Mouse (Mus musculus) intestine, embryonic 14.5 days (tissue): ENCODE data around the gene Dok4. TPM values are rescaled to one million over a fixed set of nuclear protein-coding genes. Genes with fewer than 3 reads are reported as not detected.

Experiments used
- ATAC-seq: fragments of 200-750 bp; cut with Nextera tagmentation; replicated peaks from 2 replicates; pipeline ENCODE4 v1.8.0; 2017; ENCODE audit warnings: low read depth, moderate number of reproducible peaks, moderate TSS enrichment, moderate library complexity; ENCODE audit not compliant: low FRiP score, low TSS enrichment
- DNase-seq: peaks from one replicate; pipeline ENCODE4 v3.0.0-alpha.2; 2018; ENCODE audit warnings: low spot score
- H3K27ac ChIP-seq: fragments of 300-500 bp; sonication (generic); 2 replicates; pipeline ENCODE4 v1.5.1; 2014; ENCODE audit warnings: low read depth, mild to moderate bottlenecking, control low read depth
- H3K27me3 ChIP-seq: fragments of 300-500 bp; sonication (generic); replicated peaks from 2 replicates; pipeline ENCODE4 v1.6.1; 2014; ENCODE audit warnings: low read length, control low read depth; ENCODE audit not compliant: control insufficient read depth, insufficient read depth
- H3K36me3 ChIP-seq: fragments of 300-500 bp; sonication (generic); 2 replicates; pipeline ENCODE4 v1.6.1; 2014; ENCODE audit warnings: low read length, control low read depth; ENCODE audit not compliant: control insufficient read depth, insufficient read depth
- H3K4me1 ChIP-seq: fragments of 300-500 bp; sonication (generic); replicated peaks from 2 replicates; pipeline ENCODE4 v1.6.1; 2014; ENCODE audit warnings: low read length, control low read depth, mixed read lengths; ENCODE audit not compliant: control insufficient read depth, insufficient read depth
- H3K4me2 ChIP-seq: fragments of 300-500 bp; sonication (generic); 2 replicates; pipeline ENCODE4 v1.6.1; 2014; ENCODE audit warnings: low read length
- H3K4me3 ChIP-seq: fragments of 300-500 bp; sonication (generic); 2 replicates; pipeline ENCODE4 v1.5.1; 2014; ENCODE audit warnings: low read depth, low read length, control low read depth, mixed read lengths
- H3K9ac ChIP-seq: fragments of 300-500 bp; sonication (generic); 2 replicates; pipeline ENCODE4 v1.6.1; 2014; ENCODE audit warnings: mild to moderate bottlenecking, low read length
- H3K9me3 ChIP-seq: fragments of 300-500 bp; sonication (generic); 2 replicates; pipeline ENCODE4 v1.6.1; 2016; ENCODE audit warnings: low read length, control low read depth; ENCODE audit not compliant: control insufficient read depth
- WGBS: fragments of 180-500 bp; shearing (Covaris S2); extraction: QIAGEN DNeasy Blood & Tissue Kit; methylation state at CpG from one replicate; pipeline ENCODE4 v1.1.7; 2014; 5-methylcytosine and 5-hydroxymethylcytosine counted together
- polyA plus RNA-seq: library from polyadenylated mRNA; unstranded; fragments of >200 nt; fragmentation: Nextera tagmentation; extraction: Ambion mirVana; gene quantifications from 2 replicates; pipeline ENCODE4 v1.2.1, GENCODE M21; 2014

Gene Dok4
- polyA plus RNA-seq, 1 experiment from 2014 or later: 27.7 TPM

DNA sequence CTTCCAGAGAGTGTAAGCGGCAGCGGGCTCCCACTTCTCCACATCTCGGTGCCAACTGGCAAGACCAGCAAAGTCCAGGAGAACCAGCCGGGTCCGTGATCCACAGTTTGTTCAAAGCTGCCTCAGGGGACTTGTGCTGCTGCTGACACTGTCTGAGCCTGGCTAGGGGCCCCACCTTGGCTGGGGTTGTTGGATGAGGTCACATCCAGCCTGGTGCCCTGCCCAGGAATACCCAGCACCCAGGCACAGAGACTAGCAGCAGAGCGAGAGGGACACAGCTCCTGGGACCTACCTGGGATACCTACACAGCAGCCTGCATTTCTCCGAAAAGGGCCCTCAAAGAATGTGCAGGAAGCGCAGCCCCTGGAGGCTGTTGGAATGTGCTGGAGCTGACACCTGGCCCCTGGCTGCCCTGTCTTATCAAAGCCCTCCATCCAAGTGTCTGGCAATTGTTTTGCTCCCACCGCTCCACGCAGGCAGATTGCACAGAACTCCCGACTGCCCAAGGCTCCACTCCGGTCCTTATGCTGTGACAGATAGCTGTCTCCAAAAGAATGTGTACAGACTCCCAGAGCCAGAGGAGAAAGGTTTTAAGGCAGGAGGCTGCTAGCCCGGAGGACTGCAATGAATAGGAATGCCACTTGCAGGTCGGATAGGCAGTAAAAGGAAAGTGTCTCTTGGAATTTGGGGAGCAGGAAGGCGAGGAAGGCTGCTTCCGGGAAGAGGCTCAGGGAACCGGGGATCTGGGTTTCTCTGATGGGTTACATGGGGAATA lies 847 bp downstream of the Dok4 start:
- peaks cover 39% of the 10 kb centered on the region for H3K4me1 ChIP-seq
- ATAC-seq: no peak
- peak; percentile 73 for DNase-seq
- H3K9ac ChIP-seq: peak overlapping the region; percentile 56
- 0 out of 2 replicates have a peak, but pooled peaks cover 4% of the 10 kb centered on the region for H3K27me3 ChIP-seq
- no peaks in the 10 kb centered on the region for H3K36me3 ChIP-seq
- H3K4me3 ChIP-seq: peak overlapping the region; percentile 61
- WGBS: 15% methylated on average over 17 of the region's 17 CpGs
- no peak overlapping the region for H3K27ac ChIP-seq
- H3K9me3 ChIP-seq: no peaks in the 10 kb centered on the region
- H3K4me2 ChIP-seq: peak overlapping the region; percentile 91

DNA sequence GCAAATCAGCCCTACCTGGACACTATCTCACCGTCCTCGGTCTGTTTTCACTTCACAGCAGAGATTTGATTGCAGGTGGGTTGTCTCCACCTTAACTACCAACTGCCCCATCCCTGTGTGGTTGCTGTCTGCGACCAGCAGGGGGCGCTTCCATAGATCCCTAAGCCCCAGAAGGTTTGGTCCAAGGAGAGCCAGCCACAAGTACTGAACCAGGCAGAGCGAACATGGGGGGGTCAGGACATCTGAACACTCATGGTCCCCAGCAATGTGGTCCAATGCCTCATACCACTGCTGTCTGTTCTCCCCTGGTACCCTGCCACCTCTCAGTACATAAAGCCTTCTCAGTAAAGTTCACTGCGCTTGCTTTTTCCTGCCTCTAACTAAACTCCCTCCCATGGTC lies 1.8 kb downstream of the Dok4 start:
- DNase-seq (peak; percentile 86), ATAC-seq (no peak)
- no peak overlapping the region for H3K27ac ChIP-seq
- H3K27me3 ChIP-seq: 0 out of 2 replicates have a peak, but pooled peaks cover 4% of the 10 kb centered on the region
- H3K4me1 ChIP-seq: peaks cover 43% of the 10 kb centered on the region
- H3K36me3 ChIP-seq: no peaks in the 10 kb centered on the region
- no peaks in the 10 kb centered on the region for H3K9me3 ChIP-seq
- H3K4me2 ChIP-seq: peak overlapping the region; percentile 91
- WGBS: 11% methylated on average over 6 of the region's 6 CpGs
- peak overlapping the region; percentile 56; the same call in 1 of the 2 replicates for H3K9ac ChIP-seq
- peak overlapping the region; percentile 61 for H3K4me3 ChIP-seq

DNA sequence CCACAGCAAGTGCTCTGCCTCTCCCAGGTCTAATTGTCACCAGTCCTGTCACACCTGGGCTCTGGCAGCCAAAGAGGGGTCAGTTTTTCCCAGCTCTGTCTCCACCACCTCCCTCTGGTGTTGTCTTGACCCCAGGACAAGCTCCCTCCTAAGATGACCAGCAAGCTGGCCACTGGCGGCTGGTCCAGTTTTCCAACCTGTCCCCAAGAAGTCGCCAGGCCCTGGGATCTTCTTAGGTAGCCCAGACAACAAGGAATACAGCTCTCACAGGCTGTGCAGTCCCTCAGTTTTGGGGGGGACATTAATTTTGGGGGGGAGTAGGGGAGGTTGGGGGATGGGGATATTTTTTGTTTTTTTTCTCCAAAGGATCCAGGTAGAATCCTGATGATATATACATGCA lies 3.6 kb downstream of the Dok4 start:
- H3K4me2 ChIP-seq: peak overlapping the region; percentile 80
- peaks cover 45% of the 10 kb centered on the region for H3K4me1 ChIP-seq
- 0 out of 2 replicates have a peak, but pooled peaks cover 4% of the 10 kb centered on the region for H3K27me3 ChIP-seq
- H3K9ac ChIP-seq: no peak overlapping the region
- WGBS: 72% methylated on average over 2 of the region's 2 CpGs
- H3K9me3 ChIP-seq: no peaks in the 10 kb centered on the region
- H3K27ac ChIP-seq: peak overlapping the region; percentile 80; the same call in 1 of the 2 replicates
- no peaks in the 10 kb centered on the region for H3K36me3 ChIP-seq
- ATAC-seq (no peak), DNase-seq (no peak)
- H3K4me3 ChIP-seq: no peak overlapping the region

DNA sequence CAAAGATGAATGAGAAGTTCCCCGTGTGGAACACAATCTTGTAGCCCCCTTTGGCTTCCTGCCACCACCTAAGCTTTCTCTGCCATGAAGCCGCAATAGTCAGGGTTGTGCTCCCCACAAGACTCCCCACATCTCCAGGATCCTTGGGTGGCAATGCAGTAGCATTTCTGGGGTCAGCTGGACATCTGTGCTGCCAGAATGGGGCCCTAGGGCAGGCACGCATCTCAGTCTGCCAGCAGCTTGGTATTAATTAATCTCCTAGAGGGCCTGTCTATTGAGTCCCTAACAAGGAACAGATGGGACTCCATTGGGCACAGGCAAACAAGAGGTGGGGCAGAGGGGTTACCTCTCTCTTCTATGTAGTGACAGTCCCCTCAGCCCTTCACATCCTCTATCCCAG lies 4.0 kb downstream of the Dok4 start:
- Histone ChIP-seq H3K27ac (peak overlapping the region; percentile 80), H3K9ac (0 out of 2 replicates have a peak overlapping the region, but pooled peaks have one; percentile 10)

DNA sequence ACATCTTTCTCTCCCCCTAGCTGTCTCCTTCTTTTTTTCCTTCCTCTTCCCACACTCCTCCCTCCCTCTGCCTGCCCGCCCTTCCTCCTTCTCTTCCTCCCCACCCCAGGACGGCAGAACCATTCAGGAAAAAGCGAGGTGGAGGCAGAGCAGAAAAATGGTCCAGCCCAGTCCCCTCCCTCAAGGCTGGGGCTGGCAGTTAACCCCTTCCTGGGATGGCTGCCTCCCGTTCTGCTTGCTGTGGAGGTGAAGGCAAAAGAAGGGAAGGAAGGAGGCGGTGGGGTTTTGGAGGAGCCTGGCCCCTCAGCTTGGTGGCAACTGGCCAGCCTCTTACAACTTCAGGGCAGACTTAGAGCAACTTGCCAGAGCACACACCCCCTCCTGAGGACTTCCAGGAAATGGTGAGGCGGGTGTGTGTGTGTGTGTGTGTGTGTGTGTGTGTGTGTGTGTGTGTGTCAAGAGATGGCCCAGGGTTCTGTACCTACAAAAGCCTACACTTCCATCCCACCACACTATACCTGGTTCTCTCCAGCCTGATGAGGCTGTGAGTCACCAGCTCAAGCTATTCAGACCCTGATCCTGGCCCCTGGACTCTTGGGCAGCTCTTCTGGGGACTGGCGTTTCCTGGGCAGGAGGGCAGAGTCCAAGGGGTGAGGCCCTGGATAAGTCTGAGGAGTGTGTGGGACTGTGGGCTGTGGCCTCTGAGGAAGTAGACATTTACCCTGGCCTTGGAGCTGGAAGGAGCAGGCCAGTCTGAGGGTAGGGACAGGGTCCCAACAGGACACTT lies 4.8 kb downstream of the Dok4 start:
- WGBS: 3% methylated on average over 7 of the region's 7 CpGs
- H3K27ac ChIP-seq: peak overlapping the region; percentile 80
- no peaks in the 10 kb centered on the region for H3K9me3 ChIP-seq
- DNase-seq (peak; percentile 81), ATAC-seq (peak; percentile 77)
- H3K4me1 ChIP-seq: peaks cover 39% of the 10 kb centered on the region
- 0 out of 2 replicates have a peak, but pooled peaks cover 4% of the 10 kb centered on the region for H3K27me3 ChIP-seq
- peak overlapping the region; percentile 41 for H3K9ac ChIP-seq
- peaks cover 9% of the 10 kb centered on the region for H3K36me3 ChIP-seq
- peak overlapping the region; percentile 47 for H3K4me3 ChIP-seq
- H3K4me2 ChIP-seq: peak overlapping the region; percentile 80

More for the DNA sequence above, 4.0 kb downstream of the Dok4 start:
- Histone ChIP-seq H3K27me3 (0 out of 2 replicates have a peak, but pooled peaks cover 4% of the 10 kb centered on the region), H3K4me1 (peaks cover 45% of the 10 kb centered on the region), H3K36me3 (peaks cover under 1% of the 10 kb centered on the region; the same call in 1 of the 2 replicates), H3K4me3 (0 out of 2 replicates have a peak overlapping the region, but pooled peaks have one; percentile 47), H3K4me2 (peak overlapping the region; percentile 80), H3K9me3 (no peaks in the 10 kb centered on the region)
- ATAC-seq (no peak), DNase-seq (no peak)
- 51% methylated on average over 3 of the region's 3 CpGs for WGBS

DNA sequence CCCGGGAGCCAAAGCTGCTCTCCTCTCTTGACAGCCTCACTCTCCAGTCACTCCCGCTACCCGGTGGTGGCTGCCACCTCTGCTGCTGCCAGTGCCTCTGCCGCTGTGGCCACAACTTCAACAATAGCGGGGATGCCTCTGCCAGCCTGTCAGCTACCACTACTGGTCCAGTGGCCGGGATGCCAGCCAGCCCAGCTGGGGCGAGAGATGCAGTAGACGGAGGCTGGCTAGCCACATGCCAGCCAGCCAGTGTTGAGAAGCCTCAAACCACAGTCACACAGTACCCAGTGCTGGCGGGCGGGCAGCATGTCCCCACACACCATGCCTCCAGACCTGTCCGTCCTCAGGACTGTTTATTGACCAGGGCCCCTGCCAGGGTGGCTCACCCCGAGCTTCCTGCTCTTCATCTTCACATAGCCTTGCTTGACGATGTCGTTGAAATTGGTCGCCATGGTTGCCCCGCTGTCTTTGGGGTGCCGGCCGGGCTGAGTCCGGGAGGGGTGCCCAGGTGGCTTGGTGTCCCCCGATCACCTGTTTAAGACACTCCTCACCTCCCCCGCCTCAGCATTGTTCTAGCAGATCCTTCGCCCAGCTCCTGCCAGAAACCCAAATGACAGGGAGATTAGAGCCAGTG lies 5.5 kb downstream of the Dok4 start:
- Histone ChIP-seq H3K36me3 (peaks cover 16% of the 10 kb centered on the region), H3K4me2 (peak overlapping the region; percentile 80), H3K9me3 (no peaks in the 10 kb centered on the region), H3K27ac (no peak overlapping the region), H3K4me3 (peak overlapping the region; percentile 47), H3K9ac (peak overlapping the region; percentile 41), H3K27me3 (0 out of 2 replicates have a peak, but pooled peaks cover 4% of the 10 kb centered on the region), H3K4me1 (peaks cover 38% of the 10 kb centered on the region)
- ATAC-seq (peak; percentile 4; the same call in 1 of the 2 replicates), DNase-seq (peak; percentile 69)
- 12% methylated on average over 22 of the region's 22 CpGs for WGBS

DNA sequence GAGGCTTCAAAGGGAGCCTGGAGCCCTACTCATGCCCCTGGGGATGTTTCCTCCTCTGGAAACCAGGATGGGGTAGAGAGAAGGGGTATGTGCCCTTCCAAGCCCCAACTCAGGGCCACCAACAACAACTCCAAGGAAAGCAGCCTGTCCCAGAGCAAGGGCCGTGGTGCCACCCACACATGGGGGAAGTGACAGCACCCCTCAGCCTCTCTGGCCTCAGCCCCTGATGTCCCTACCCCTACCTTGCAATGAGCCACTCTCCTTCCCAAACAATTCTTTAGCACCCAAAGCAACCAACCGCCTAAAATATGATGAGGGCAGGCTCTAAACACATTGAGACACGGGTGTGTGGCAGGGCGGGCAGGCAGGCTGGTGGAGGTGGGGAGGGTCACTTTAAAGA lies 6.1 kb downstream of the Dok4 start:
- H3K4me1 ChIP-seq: peaks cover 32% of the 10 kb centered on the region
- no peak overlapping the region for H3K27ac ChIP-seq
- peak overlapping the region; percentile 80 for H3K4me2 ChIP-seq
- peak overlapping the region; percentile 47; the same call in 1 of the 2 replicates for H3K4me3 ChIP-seq
- 0 out of 2 replicates have a peak, but pooled peaks cover 2% of the 10 kb centered on the region for H3K27me3 ChIP-seq
- no peaks in the 10 kb centered on the region for H3K9me3 ChIP-seq
- ATAC-seq (no peak), DNase-seq (no peak)
- no peak overlapping the region for H3K9ac ChIP-seq
- H3K36me3 ChIP-seq: peaks cover 22% of the 10 kb centered on the region
- 54% methylated on average over 4 of the region's 4 CpGs for WGBS

DNA sequence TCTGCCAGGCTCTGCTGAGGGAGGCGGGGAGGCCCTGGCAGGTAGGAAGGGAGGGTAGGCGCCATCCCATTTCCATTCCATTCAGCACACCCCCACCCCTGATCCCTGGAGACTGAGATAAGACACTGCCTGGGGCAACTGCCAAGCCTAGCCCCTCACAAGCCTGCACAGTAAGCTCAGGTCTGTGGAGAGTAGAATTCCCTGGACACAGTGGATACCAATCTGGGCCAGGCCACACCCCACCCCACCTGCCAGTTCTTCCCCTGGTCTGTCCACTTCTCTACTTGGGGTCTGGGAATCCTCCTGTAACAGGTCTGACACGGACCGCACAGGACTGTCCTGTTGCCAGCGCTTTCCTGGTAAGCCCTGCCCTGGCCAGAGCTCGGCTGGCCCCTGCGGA lies 7.0 kb downstream of the Dok4 start:
- H3K4me3 ChIP-seq: no peak overlapping the region
- H3K27ac ChIP-seq: no peak overlapping the region
- WGBS: 70% methylated on average over 7 of the region's 7 CpGs
- H3K27me3 ChIP-seq: no peaks in the 10 kb centered on the region
- H3K36me3 ChIP-seq: peaks cover 30% of the 10 kb centered on the region
- no peak overlapping the region for H3K9ac ChIP-seq
- DNase-seq: no peak
- H3K9me3 ChIP-seq: no peaks in the 10 kb centered on the region
- H3K4me2 ChIP-seq: no peak overlapping the region
- ATAC-seq: no peak
- peaks cover 25% of the 10 kb centered on the region for H3K4me1 ChIP-seq
